Mouse (Mus musculus) neural tube, embryonic 14.5 days (tissue): Measurements from ENCODE around the gene Zfp28. TPM values are rescaled to one million over a fixed set of nuclear protein-coding genes. Genes with fewer than 3 reads are reported as not detected.

ENCODE experiments used
- ATAC-seq: fragments of 200-750 bp; cut with Nextera tagmentation; 2 replicates; pipeline ENCODE4 v1.8.0; 2017; ENCODE audit warnings: low read depth, mild to moderate bottlenecking, moderate TSS enrichment, moderate library complexity
- H3K27ac ChIP-seq: fragments of 300-500 bp; sonication (generic); 2 replicates; pipeline ENCODE4 v1.5.1; 2014; ENCODE audit warnings: low read depth, mild to moderate bottlenecking, control low read depth, low read length, moderate library complexity, mixed read lengths
- H3K27me3 ChIP-seq: fragments of 300-500 bp; sonication (generic); 2 replicates; pipeline ENCODE4 v1.6.1; 2014; ENCODE audit warnings: low read length; ENCODE audit not compliant: control insufficient read depth, insufficient read depth
- H3K36me3 ChIP-seq: fragments of 300-500 bp; sonication (generic); 2 replicates; pipeline ENCODE4 v1.6.1; 2014; ENCODE audit warnings: low read length, mixed read lengths; ENCODE audit not compliant: control insufficient read depth, insufficient read depth
- H3K4me1 ChIP-seq: fragments of 300-500 bp; sonication (generic); 2 replicates; pipeline ENCODE4 v1.6.1; 2014; ENCODE audit warnings: low read length; ENCODE audit not compliant: control insufficient read depth, insufficient read depth
- H3K4me2 ChIP-seq: fragments of 300-500 bp; sonication (generic); 2 replicates; pipeline ENCODE4 v1.6.1; 2014; ENCODE audit warnings: mild to moderate bottlenecking, low read depth, low read length, control low read depth
- H3K4me3 ChIP-seq: fragments of 300-500 bp; sonication (generic); 2 replicates; pipeline ENCODE4 v1.5.1; 2014; ENCODE audit warnings: low read depth, low read length, control low read depth, mixed read lengths
- H3K9ac ChIP-seq: fragments of 300-500 bp; sonication (generic); replicated peaks from 2 replicates; pipeline ENCODE4 v1.6.1; 2014; ENCODE audit warnings: low read depth, mild to moderate bottlenecking, control low read depth, low read length, mixed read lengths
- H3K9me3 ChIP-seq: fragments of 300-500 bp; sonication (generic); 2 replicates; pipeline ENCODE4 v1.6.1; 2016; ENCODE audit warnings: low read length; ENCODE audit not compliant: control insufficient read depth
- WGBS: fragments of 180-500 bp; shearing (Covaris S2); extraction: QIAGEN DNeasy Blood & Tissue Kit; methylation state at CpG from one replicate; pipeline ENCODE4 v1.1.7; 2014; 5-methylcytosine and 5-hydroxymethylcytosine counted together
- polyA plus RNA-seq: library from polyadenylated mRNA; unstranded; fragments of >200 nt; fragmentation: Nextera tagmentation; extraction: Ambion mirVana; gene quantifications from 2 replicates; pipeline ENCODE4 v1.2.1, GENCODE M21; 2014

Zfp28 gene
- 17.8 and 19.7 TPM in 2 replicates for polyA plus RNA-seq

DNA sequence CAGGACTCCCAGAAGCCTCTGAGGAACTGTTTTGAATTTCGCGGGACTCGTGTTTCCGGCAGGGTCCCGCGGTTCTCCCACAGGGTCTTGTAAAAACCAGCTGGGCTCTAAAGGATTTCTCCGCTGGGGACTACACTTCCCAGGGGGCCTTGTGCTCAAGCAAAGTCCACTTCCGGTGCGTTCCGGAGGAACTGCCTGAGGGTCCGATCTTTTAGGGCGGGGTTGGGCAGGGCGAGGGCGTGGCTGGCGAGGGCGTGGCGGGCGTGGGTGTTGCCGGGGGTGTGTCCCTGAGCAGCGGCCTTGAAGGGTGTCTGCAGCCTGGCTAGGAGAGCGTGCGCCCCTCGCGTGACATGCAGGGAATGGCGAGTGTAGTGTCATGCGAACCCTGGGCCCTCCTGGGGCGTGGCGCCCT is at the start of gene Zfp28:
Gene Zfp28, plus strand, starts transcription at position 252 of the 412 bp plus-strand sequence.
- Histone ChIP-seq H3K4me3 (peak within 1 kb of the TSS; percentile 69), H3K9ac (peak within 1 kb of the TSS; percentile 73), H3K27ac (no peak within 1 kb of the TSS), H3K27me3 (no peaks in the 10 kb centered on the region), H3K9me3 (no peaks in the 10 kb centered on the region), H3K4me1 (peaks cover 5% of the 10 kb centered on the region; the same call in 1 of the 2 replicates), H3K36me3 (no peaks in the 10 kb centered on the region), H3K4me2 (peak within 1 kb of the TSS; percentile 91)
- peak; percentile 97 for ATAC-seq
- WGBS = under 1% methylated on average over 28 of the region's 28 CpGs

DNA sequence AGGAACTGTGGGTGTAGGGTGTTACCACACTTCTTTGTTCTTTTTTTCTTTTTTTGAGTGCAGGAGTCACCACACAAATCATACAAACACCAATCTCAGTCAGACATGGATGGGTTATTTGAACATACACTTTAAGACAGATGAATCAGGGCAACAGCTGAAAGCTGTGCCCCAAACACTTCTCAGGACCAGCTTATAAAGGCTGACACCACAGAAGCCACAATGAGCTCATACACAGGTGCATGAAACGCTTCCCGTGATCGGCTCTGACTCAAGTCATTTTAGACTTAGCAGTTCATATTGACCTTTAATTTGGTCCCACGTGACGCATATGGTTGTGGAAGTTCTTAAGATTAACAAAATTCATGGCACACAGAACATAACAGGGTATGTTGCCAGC is 43.2 kb upstream of the Zfp28 start:
- Histone ChIP-seq H3K4me2 (no peak overlapping the region), H3K27me3 (no peaks in the 10 kb centered on the region), H3K9ac (no peak overlapping the region), H3K27ac (no peak overlapping the region), H3K4me3 (no peak overlapping the region), H3K4me1 (no peaks in the 10 kb centered on the region), H3K9me3 (no peaks in the 10 kb centered on the region), H3K36me3 (no peaks in the 10 kb centered on the region)
- WGBS = 87% methylated on average over 5 of the region's 5 CpGs
- ATAC-seq = no peak

DNA sequence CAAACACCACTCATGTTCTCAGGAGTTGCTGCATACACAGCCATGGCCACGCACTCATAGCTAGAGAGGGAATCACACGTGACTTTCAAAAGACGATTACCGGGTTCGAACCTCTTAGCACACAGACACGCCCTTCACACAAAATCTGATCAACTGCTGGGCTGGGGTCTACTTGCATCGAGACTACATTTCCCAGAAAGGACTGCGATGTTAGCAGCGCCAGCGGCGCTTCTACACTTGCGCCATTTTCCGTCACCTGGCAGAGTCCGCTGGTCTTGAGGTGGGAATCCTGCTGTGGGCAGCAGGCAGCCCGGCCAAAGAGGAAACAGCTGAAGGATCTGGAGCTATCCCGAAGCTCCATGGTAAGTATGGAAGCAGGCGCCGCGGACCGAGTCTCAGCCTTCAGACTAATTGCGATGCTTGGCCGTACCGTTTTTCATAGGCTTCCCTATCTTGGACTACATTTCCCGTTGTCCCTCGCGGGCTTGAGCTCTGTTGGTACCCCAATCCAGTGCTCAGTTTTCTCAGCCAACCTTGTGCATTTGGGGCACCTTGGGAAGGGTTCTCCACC is 39.5 kb upstream of the Zfp28 start, which contains the start of gene Gm3854:
Gene Gm3854, plus strand, starts transcription at position 259 of the 571 bp plus-strand sequence.
- under 1% methylated on average over 26 of the region's 26 CpGs for WGBS
- no peaks in the 10 kb centered on the region for H3K36me3 ChIP-seq
- H3K4me1 ChIP-seq = no peaks in the 10 kb centered on the region
- peak within 1 kb of the TSS; percentile 66 for H3K9ac ChIP-seq
- peak within 1 kb of the TSS; percentile 60 for H3K4me3 ChIP-seq
- H3K27ac ChIP-seq = peak within 1 kb of the TSS; percentile 85
- peak within 1 kb of the TSS; percentile 45 for H3K4me2 ChIP-seq
- ATAC-seq = peak; percentile 94
- no peaks in the 10 kb centered on the region for H3K27me3 ChIP-seq
- H3K9me3 ChIP-seq = no peaks in the 10 kb centered on the region

DNA sequence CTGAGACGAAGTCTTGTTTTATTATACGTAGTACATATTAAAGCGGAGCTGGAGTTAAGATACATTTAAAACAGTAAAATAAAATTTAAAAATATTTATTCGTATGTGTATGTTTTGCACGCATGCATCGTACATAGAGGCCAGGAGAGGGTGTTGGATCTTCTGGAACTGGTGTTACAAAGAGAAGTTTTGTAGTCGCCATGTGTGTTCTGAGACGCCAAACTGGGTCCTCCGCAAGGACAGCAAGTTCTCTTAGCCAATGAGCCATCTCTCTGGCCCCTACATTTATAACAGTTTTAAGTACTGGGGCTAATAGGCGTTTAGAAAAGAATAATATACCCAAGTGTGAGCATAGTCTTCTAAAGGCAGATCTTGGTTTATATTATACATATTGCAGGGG is 39.0 kb upstream of the Zfp28 start:
- Histone ChIP-seq H3K4me3 (peak overlapping the region; percentile 60), H3K9me3 (no peaks in the 10 kb centered on the region), H3K4me1 (no peaks in the 10 kb centered on the region), H3K9ac (no peak overlapping the region; the same call in none of the 2 replicates), H3K27ac (peak overlapping the region; percentile 85), H3K27me3 (no peaks in the 10 kb centered on the region), H3K4me2 (peak overlapping the region; percentile 45), H3K36me3 (no peaks in the 10 kb centered on the region)
- WGBS = 31% methylated on average over 10 of the region's 10 CpGs
- peak; percentile 49 for ATAC-seq

DNA sequence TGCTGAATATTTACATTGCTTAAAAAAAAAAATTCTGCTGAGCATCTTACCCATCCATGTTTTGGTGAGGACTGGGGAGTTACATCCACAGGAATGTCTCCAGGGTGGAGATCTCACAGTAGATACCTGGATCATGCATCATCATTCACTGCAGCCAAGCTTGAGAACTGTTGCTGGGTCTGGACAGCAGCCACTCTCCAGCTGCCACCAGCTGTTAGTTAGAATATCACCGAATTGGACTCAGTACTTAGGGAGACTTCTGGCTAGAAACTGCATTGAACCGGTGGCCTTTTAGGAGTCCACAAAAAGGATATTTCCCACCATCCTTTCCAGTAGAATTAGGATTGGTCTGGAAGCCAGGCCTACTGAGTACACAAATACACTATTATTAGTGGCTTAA is 25.0 kb upstream of the Zfp28 start:
- H3K4me1 ChIP-seq = no peaks in the 10 kb centered on the region
- H3K27ac ChIP-seq = no peak overlapping the region
- ATAC-seq = no peak
- WGBS = 72% methylated on average over 2 of the region's 2 CpGs
- no peak overlapping the region for H3K4me2 ChIP-seq
- H3K4me3 ChIP-seq = no peak overlapping the region
- no peak overlapping the region for H3K9ac ChIP-seq
- no peaks in the 10 kb centered on the region for H3K27me3 ChIP-seq
- H3K36me3 ChIP-seq = peaks cover 7% of the 10 kb centered on the region; the same call in 1 of the 2 replicates
- no peaks in the 10 kb centered on the region for H3K9me3 ChIP-seq

DNA sequence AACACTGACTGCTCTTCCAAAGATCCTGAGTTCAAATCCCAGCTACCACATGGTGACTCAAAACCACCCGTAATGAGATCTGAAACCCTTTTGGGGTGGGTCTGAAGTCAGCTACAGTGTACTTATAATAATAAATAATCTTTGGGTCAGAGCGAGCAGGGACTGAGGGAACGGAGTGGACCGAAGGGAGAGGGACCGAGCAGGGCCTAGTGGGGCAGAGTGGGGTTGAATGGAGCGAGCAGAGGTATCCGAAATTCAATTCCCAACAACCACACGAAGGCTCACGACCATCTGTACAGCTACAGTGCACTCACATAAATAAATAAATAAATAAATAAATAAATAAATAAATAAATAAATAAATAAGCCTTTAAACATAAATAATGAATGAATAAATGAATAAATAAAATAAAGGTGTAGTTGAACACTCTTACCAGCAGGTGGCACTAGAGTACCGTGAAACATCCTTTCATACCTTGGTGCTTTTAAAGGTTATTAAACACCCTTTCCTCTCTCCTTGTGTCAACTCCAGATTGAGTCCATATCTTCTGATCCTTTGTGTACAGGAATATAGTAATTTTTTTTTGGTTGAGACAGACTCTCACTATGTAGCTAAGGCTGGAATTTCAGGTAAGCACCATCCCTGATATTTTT is 24.0 kb upstream of the Zfp28 start:
- ATAC-seq = no peak
- no peaks in the 10 kb centered on the region for H3K9me3 ChIP-seq
- peaks cover 4% of the 10 kb centered on the region; the same call in 1 of the 2 replicates for H3K36me3 ChIP-seq
- no peak overlapping the region for H3K4me3 ChIP-seq
- H3K27me3 ChIP-seq = no peaks in the 10 kb centered on the region
- WGBS = 57% methylated on average over 10 of the region's 10 CpGs
- no peak overlapping the region for H3K9ac ChIP-seq
- H3K4me2 ChIP-seq = no peak overlapping the region
- H3K27ac ChIP-seq = no peak overlapping the region
- H3K4me1 ChIP-seq = peaks cover 5% of the 10 kb centered on the region; the same call in 1 of the 2 replicates

DNA sequence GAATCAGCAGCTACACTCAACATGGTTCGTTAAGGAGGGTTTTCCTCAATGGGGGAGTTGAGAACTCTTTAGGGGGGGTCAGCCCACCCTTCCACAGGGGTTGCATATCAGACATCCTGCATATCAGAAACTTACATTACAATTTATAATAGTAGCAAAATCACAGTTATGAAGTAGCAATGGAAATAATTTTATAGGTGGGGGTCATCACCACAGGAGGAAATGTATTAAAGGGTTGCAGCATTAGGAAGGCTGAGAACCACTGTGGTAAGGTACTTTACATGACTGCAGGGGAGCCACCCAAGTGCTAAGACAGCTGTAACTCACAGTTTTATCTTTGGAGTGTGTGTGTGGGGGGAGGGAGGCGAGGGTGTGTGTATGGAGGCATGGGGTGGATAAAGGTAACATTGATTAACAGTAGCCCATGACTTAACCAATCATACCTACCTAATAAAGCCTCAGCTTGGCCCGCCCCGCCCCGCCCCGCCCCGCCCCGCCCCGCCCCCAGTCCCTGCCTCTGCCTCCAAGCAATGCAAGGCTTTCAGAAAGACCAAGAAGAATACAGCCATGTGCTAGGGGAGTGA is 22.5 kb upstream of the Zfp28 start:
- H3K4me2 ChIP-seq = no peak overlapping the region
- WGBS = 12% methylated on average over 9 of the region's 9 CpGs
- no peak overlapping the region for H3K27ac ChIP-seq
- H3K4me3 ChIP-seq = no peak overlapping the region
- peaks cover 8% of the 10 kb centered on the region; the same call in 1 of the 2 replicates for H3K4me1 ChIP-seq
- H3K9me3 ChIP-seq = no peaks in the 10 kb centered on the region
- H3K36me3 ChIP-seq = no peaks in the 10 kb centered on the region
- no peak overlapping the region for H3K9ac ChIP-seq
- no peak for ATAC-seq
- H3K27me3 ChIP-seq = no peaks in the 10 kb centered on the region

DNA sequence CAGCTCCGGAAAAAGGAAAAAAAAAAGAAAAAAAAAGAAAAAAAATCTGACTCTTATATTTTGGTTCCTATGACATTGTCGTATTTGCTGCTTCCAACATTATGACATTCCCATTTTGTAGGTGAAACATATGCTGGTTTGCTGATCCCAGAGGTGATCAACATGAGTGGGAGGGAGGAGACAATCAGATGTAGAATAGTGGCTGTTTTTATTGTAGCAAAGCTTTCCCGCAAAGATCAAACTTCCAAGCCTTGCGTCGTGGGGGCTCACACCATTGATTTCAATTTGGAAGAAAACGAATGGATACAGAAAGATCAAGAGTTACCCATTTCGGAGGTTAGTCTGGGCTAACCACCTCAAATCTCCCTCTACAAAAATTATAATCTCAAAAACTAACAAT is 21.3 kb upstream of the Zfp28 start:
- Histone ChIP-seq H3K27ac (peak overlapping the region; percentile 94), H3K9me3 (no peaks in the 10 kb centered on the region), H3K27me3 (no peaks in the 10 kb centered on the region), H3K36me3 (no peaks in the 10 kb centered on the region), H3K4me1 (peaks cover 8% of the 10 kb centered on the region; the same call in 1 of the 2 replicates), H3K4me2 (peak overlapping the region; percentile 57), H3K4me3 (peak overlapping the region; percentile 47), H3K9ac (peak overlapping the region; percentile 58)
- 19% methylated on average over 7 of the region's 7 CpGs for WGBS
- no peak for ATAC-seq
